Mouse (Mus musculus) hindbrain, embryonic 14.5 days (tissue): ENCODE results near the gene Tsc1. TPM values are rescaled to one million over a fixed set of nuclear protein-coding genes. Genes with fewer than 3 reads are reported as not detected.

ENCODE experiments used
- ATAC-seq: fragments of 200-750 bp; cut with Nextera tagmentation; 2 replicates; pipeline ENCODE4 v1.8.0; 2017; ENCODE audit warnings: moderate number of reproducible peaks, mild to moderate bottlenecking, moderate TSS enrichment, moderate library complexity; ENCODE audit not compliant: low FRiP score
- DNase-seq: peaks from one replicate; pipeline ENCODE4 v3.0.0-alpha.2; 2015; ENCODE audit warnings: low spot score
- H3K27ac ChIP-seq: fragments of 300-500 bp; sonication (generic); 2 replicates; pipeline ENCODE4 v1.5.1; 2014; ENCODE audit warnings: mild to moderate bottlenecking, moderate library complexity
- H3K27me3 ChIP-seq: fragments of 300-500 bp; sonication (generic); 2 replicates; pipeline ENCODE4 v1.6.1; 2014; ENCODE audit warnings: mild to moderate bottlenecking, low read length, mixed read lengths; ENCODE audit not compliant: control insufficient read depth, insufficient read depth
- H3K36me3 ChIP-seq: fragments of 300-500 bp; sonication (generic); replicated peaks from 2 replicates; pipeline ENCODE4 v1.6.1; 2014; ENCODE audit not compliant: control insufficient read depth, insufficient read depth
- H3K4me1 ChIP-seq: fragments of 300-500 bp; sonication (generic); replicated peaks from 2 replicates; pipeline ENCODE4 v1.6.1; 2014; ENCODE audit warnings: antibody characterized with exemption, low read length, mixed read lengths; ENCODE audit not compliant: control insufficient read depth, insufficient read depth
- H3K4me2 ChIP-seq: fragments of 300-500 bp; sonication (generic); replicated peaks from 2 replicates; pipeline ENCODE4 v1.6.1; 2014; ENCODE audit warnings: mild to moderate bottlenecking, moderate library complexity
- H3K4me3 ChIP-seq: fragments of 300-500 bp; sonication (generic); replicated peaks from 2 replicates; pipeline ENCODE4 v1.5.1; 2014; ENCODE audit warnings: mild to moderate bottlenecking, low read length
- H3K9ac ChIP-seq: fragments of 300-500 bp; sonication (generic); 2 replicates; pipeline ENCODE4 v1.6.1; 2014
- H3K9me3 ChIP-seq: fragments of 300-500 bp; sonication (generic); 2 replicates; pipeline ENCODE4 v1.6.1; 2016; ENCODE audit warnings: low read length; ENCODE audit not compliant: control insufficient read depth
- WGBS: fragments of 180-500 bp; shearing (Covaris S2); extraction: QIAGEN DNeasy Blood & Tissue Kit; methylation state at CpG from one replicate; pipeline ENCODE4 v1.1.7; 2014; 5-methylcytosine and 5-hydroxymethylcytosine counted together
- microRNA-seq: library from miRNA; unstranded; fragments of <30 nt; microRNA quantifications from one replicate; pipeline ENCODE4, GENCODE M21; 2016
- polyA plus RNA-seq: library from polyadenylated mRNA; unstranded; fragments of >200 nt; fragmentation: Nextera tagmentation; extraction: Ambion mirVana; gene quantifications from 2 replicates; pipeline ENCODE4 v1.2.1, GENCODE M21; 2014

Tsc1 gene
- polyA plus RNA-seq, 1 experiment from 2014 or later, result 29.2 TPM

DNA sequence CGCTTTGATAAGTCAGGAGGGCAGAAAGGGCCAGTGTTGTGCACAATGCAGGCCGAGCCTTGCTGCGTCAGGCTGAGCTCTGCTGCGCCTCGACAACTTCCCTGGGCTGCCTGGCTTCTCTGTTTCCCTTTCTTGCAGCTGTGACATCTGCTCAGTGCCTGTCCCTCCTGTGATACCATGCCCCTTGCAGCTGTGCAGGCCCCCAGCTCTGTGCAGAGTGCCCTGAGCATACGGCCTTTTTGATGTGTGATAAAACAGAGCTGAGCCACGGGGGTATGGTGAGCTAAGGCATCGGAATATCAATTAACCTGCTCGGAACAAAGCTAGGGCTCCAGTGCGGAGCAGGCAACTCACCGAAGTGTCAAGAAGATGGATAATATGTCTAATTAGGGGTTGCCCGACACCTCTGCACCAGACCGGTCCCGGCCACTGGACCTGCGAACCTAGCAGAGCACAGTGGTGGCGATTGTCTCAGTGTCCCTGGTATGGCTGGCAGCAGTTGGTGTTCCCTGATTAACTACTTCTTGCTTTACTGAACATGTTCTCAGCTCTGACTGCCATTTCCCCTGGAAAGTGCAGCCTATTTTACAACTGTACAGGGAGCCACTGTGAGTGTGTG, 86.9 kb downstream of the Tsc1 start:
- no peak overlapping the region for H3K4me3 ChIP-seq
- 11% methylated on average over 16 of the region's 16 CpGs for WGBS
- ATAC-seq, result peak; percentile 51; the same call in 1 of the 2 replicates
- H3K4me2 ChIP-seq, result no peak overlapping the region
- H3K27ac ChIP-seq, result peak overlapping the region; percentile 47; the same call in 1 of the 2 replicates
- peaks cover 12% of the 10 kb centered on the region; the same call in 1 of the 2 replicates for H3K4me1 ChIP-seq
- H3K9me3 ChIP-seq, result no peaks in the 10 kb centered on the region
- no peaks in the 10 kb centered on the region for H3K36me3 ChIP-seq
- DNase-seq, result no peak
- H3K27me3 ChIP-seq, result no peaks in the 10 kb centered on the region
- H3K9ac ChIP-seq, result no peak overlapping the region

DNA sequence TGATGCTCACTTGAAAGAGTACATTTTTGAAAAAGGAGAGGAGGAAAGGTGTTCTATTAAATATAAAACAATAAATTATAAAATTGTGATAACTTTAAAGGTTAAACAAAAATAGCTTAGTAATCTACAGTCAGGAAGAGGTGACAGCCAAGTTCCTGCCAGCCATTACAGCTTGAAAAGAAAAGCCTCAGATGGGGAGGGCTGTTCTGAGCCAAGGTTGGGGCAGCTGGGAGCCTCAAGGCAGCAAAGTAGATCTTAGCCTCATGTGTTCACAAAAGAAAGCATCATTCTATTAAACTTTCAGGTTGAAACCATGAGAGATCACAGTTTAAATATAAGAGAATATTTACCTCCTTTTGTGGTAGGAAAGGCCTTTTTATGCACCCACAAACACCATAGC, 89.6 kb downstream of the Tsc1 start:
- Histone ChIP-seq H3K4me3 (no peak overlapping the region), H3K4me1 (peaks cover 12% of the 10 kb centered on the region; the same call in 1 of the 2 replicates), H3K9me3 (no peaks in the 10 kb centered on the region), H3K27ac (no peak overlapping the region), H3K27me3 (no peaks in the 10 kb centered on the region), H3K9ac (no peak overlapping the region), H3K36me3 (no peaks in the 10 kb centered on the region), H3K4me2 (no peak overlapping the region)
- DNase-seq (no peak), ATAC-seq (no peak)

DNA sequence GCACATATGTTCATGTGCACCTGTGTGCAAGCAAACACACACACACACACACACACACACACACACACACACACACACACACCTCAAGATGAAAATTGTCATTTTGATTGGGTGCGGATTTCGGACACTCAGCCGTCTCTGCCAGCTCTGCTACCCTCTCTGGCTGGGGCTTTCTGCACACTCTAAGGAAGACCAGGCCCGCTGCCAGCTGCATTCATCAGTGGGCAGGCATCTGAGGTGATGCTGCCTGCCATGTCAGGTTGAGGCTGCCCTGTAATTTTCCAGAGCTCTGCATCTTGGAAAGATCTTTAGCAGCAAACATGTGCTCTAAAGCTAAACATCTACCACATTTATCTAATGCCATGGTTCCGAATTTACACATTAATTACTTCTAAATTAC, 96.1 kb downstream of the Tsc1 start:
- DNase-seq (no peak), ATAC-seq (no peak)
- 76% methylated on average over 5 of the region's 5 CpGs for WGBS
- H3K4me2 ChIP-seq, result no peak overlapping the region
- no peaks in the 10 kb centered on the region for H3K27me3 ChIP-seq
- peak overlapping the region; percentile 14; the same call in 1 of the 2 replicates for H3K27ac ChIP-seq
- H3K9me3 ChIP-seq, result no peaks in the 10 kb centered on the region
- H3K9ac ChIP-seq, result no peak overlapping the region
- no peak overlapping the region for H3K4me3 ChIP-seq
- H3K36me3 ChIP-seq, result no peaks in the 10 kb centered on the region
- 0 out of 2 replicates have a peak, but pooled peaks cover 3% of the 10 kb centered on the region for H3K4me1 ChIP-seq

DNA sequence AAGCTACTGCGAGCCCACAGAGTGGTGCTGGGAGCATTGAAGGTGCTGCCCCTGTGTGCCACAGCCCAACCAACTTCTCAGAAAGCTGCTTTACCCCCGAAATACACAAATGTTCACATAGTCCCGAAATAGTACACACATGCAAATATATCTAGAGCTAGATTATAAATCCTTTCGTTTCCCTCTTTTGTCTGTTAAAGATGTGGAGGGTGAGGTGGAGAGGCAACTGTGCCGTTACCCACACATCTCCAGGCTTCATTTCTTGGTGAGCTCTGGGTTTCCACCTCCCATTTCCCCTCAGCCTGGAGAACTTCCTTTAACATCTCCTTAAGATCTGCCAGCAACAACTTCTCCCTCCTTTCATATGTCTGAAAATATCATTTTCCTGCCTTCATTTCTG, 99.1 kb downstream of the Tsc1 start:
- WGBS, result 86% methylated on average over 5 of the region's 5 CpGs
- Histone ChIP-seq H3K27ac (no peak overlapping the region), H3K9ac (no peak overlapping the region), H3K9me3 (no peaks in the 10 kb centered on the region), H3K27me3 (no peaks in the 10 kb centered on the region), H3K4me1 (0 out of 2 replicates have a peak, but pooled peaks cover 3% of the 10 kb centered on the region), H3K4me2 (no peak overlapping the region), H3K36me3 (no peaks in the 10 kb centered on the region), H3K4me3 (no peak overlapping the region)
- ATAC-seq (no peak), DNase-seq (no peak)

Small RNA genes within 50 kb of the gene (microRNA-seq; reads per million reads assigned to microRNA genes)
- gene Gm22824 (not detected), gene Mir3088 (1.9 reads per million, percentile 6 among the genes with 10 or more reads in this experiment)

Other genes with a start within 250 kb of the Tsc1 start
- 15.5 and 15.9 TPM in 2 replicates for gene Ppp1r26, start 194.4 kb upstream of the Tsc1 start, polyA plus RNA-seq
- 4.0 and 6.2 TPM in 2 replicates for gene 1700007K13Rik, start 174.9 kb upstream of the Tsc1 start, polyA plus RNA-seq
- gene Mrps2, start 173.2 kb upstream of the Tsc1 start, polyA plus RNA-seq, result 49.3 and 51.8 TPM in 2 replicates
- gene Gbgt1, start 144.3 kb upstream of the Tsc1 start, polyA plus RNA-seq, result 1.3 and 1.7 TPM in 2 replicates
- 0.90 and 2.9 TPM in 2 replicates for gene Gm10134, start 135.1 kb upstream of the Tsc1 start, polyA plus RNA-seq
- gene Ralgds, start 128.1 kb upstream of the Tsc1 start, polyA plus RNA-seq, result 92.9 and 95.5 TPM in 2 replicates
- not detected in 2 replicates for gene Cel, start 77.8 kb upstream of the Tsc1 start, polyA plus RNA-seq
- gene Gtf3c5, start 57.5 kb upstream of the Tsc1 start, polyA plus RNA-seq, result 28.6 and 29.3 TPM in 2 replicates
- gene Gfi1b, start 19.2 kb upstream of the Tsc1 start, polyA plus RNA-seq, result not detected in 2 replicates
- 4.1 and 6.2 TPM in 2 replicates for gene Spaca9, start 58.5 kb downstream of the Tsc1 start, polyA plus RNA-seq
- gene Ak8, start 58.9 kb downstream of the Tsc1 start, polyA plus RNA-seq, result 2.2 and 2.7 TPM in 2 replicates
- gene Gtf3c4, start 199.1 kb downstream of the Tsc1 start, polyA plus RNA-seq, result 33.6 and 34.2 TPM in 2 replicates
- 13.2 and 14.3 TPM in 2 replicates for gene Ddx31, start 199.2 kb downstream of the Tsc1 start, polyA plus RNA-seq